Mouse (Mus musculus) CH12F3 (cell line): Measurements from ENCODE around the gene Phf21a.

Experiments
- in situ Hi-C: fragments of 300-500 bp; cut with MboI; formaldehyde crosslinking; loops from 2 replicates; pipeline ENCODE4 v1.14.3; 2020; ENCODE audit warnings: low sequenced_read_pairs

Phf21a gene

DNA sequence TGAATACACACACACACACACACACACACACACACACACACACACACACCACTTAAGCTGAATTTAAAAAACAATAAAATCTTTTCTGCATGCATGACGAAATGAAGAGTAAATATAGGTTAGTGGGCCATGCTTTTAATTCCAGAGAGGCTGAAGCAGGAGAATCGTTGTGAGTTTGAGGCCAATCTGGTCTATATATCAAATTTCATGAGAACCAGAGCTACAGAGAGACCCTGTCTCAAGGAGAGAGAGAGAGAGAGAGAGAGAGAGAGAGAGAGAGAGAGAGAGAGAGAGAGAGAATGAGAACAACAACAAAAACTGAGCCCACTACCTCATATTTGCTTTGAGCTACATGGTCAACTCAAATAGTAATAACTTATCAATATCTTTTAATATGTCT lies at the start of gene Phf21a:
Gene Phf21a (plus strand): TSS at position 301 of the 400 bp plus-strand sequence.
- in situ Hi-C loops: no loop called here

DNA sequence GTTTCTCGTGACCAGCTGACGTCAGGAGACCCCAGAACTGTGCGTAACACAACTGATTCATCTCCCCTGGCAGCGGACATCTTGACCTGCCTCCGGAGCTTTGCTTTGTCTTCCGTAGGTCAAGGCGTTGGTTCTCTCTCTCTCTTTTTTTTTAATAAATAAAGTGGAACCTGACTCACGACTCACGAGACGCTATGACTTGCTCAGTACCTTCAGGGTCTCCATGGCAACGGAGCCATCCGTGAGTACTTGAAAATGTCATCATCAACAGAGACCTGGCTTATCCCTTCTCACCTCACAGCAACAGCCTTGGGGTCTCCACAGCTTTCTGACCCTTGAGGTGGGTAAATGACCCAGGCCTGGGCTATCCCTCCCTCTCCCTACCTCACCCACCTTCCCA lies 49.6 kb upstream of the Phf21a start:
- in situ Hi-C loops: no loop called here

DNA sequence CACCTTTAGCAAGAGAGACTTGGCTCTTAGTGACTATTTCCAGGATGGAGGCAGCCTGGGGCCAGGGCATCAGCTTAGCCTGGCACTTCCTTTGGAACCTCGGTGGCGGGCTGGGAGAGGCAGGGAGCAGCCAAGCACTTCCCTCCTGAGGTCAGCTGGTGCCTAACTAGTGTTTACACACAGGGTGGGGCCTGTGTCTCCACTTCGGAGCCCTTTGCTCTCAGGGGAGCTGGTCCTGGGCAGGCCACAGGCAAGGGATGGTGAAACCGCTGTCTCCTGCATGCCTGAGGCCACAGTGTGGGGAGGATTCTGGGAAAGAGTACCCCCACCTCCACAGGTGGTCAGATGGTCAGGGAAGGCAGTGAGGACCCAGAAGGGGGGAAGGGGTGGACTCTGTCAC lies 45.3 kb upstream of the Phf21a start:
- in situ Hi-C loops: no loop called here

DNA sequence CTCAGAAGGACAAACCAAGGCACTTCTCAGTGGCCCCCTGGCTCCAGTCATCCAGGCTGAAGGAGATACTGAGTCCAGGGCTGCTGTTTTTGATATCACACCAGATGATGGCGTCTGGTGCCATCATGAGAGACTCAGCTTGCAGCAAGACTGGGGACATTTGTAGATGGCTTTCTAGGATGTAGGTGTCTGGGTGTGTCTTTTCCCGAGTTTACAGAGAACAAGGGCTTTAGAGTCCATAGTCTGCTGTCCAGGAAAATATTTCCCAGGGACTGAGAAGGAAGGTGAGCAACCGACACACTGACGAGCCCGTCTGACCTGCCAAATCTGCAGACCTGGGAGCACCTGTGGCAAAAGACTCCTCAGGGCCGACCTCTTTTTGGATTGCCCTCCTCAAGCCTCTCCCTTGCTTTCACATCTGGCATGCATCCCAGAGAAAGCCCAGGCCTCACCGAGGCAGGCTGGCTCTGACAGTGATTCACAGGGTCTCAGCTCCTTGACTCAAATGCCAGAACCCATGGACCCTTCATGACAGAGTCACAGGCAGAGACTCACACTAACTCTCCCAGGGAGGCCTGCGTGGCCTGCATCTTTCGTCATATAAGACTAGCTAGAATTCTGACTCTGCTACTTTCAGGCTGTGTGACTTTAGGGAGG lies 44.8 kb upstream of the Phf21a start:
- in situ Hi-C loops: no loop called here

DNA sequence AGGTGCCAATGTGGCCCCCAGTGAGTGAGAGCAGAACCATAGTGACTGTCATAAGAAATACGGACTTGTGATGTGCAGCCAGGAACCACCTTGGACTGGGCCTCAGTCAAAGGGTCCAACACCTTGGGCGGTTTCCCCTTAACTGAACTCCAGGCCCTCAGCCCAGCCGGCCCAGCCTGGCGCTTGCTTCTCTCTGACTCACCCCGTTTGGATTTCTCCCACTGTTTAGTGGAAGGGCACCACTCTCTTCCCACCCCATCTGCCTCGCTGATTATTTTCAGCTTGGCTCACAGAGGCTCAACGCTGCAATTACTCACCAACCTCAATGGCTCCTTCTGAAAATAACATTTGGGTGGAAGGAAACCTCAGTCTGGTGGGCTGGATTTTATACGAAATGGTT lies 40.7 kb upstream of the Phf21a start:
- in situ Hi-C loops: loop anchor here (10.0 kb wide), 1 partner anchor 57 kb away; no protein-coding TSS in a partner anchor

DNA sequence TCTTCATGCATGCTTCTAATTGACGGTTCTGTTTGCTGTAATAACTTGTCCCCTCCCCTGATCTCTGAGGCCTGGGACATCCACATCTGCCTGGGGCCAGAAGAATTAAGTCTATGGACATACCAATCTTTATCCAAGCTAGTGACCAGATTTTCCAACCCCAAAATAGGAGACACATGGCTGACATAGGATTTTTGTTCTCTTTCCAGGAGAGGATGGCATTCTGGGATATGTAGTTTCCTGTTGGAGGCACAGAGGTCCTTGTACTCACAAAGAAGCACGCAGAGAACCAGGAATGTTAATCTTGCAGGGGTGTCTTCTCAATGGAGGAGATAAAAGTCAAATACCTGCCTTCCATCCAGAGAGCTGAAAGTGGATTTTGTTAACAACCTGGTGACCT lies 40.2 kb upstream of the Phf21a start:
- in situ Hi-C loops: loop anchor here (10.0 kb wide), 1 partner anchor 58 kb away; no protein-coding TSS in a partner anchor

DNA sequence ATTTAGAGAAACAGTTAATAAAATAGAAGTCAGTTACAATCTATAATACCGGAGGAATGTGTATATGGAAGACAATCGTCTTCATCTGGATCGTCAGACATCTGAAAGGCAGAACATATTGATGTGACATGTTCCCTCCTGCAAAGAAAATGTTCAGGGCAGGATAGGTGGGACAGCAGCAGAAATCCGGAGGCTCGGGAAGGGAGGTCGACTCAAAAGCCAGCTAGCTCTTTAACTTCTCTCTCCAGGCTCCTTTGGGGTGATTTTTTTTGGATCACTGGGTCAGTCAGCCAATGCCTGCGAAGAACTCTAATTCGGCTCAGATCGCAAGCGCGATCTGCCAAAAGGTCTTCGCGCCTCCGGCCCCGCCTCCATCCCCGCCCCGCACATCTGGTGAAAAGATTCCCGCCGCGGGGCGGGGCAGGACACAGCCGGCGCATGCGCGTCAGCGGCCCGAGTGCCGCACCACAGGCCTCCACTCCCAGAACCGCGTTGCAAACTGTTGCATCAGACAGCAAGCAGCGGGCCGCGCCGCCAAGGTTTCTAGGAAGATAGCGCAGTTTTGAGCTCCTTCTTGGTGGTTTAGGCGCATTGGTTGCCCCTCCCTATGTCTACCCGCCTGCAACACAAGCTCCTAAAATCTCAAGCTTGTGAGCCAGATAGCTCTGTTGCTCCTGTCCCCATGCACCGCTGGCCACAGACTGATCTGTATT lies 37.7 kb upstream of the Phf21a start:
- in situ Hi-C loops: loop anchor here (10.0 kb wide), 1 partner anchor 60 kb away; no protein-coding TSS in a partner anchor

DNA sequence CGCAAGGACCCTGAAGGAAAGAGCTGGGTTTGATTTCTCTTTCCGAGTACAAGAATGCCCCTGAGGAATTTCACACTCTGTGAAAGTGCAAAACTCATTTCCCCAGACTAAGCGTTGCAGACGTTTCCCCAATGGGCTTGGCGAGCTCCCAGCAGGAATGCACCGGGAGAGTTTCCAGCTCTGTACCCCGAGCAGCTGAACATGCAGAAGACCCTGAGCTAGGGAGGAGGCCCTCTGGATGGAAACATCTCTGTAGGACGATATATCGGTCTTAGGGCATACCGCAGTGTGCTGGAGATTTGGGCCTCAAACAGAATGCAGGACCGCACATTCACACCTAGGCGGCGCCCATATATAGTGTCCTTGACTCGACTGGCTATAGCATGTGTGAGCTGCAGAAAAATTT lies 37.1 kb upstream of the Phf21a start:
- in situ Hi-C loops: loop anchor here (10.0 kb wide), 1 partner anchor 61 kb away; no protein-coding TSS in a partner anchor

DNA sequence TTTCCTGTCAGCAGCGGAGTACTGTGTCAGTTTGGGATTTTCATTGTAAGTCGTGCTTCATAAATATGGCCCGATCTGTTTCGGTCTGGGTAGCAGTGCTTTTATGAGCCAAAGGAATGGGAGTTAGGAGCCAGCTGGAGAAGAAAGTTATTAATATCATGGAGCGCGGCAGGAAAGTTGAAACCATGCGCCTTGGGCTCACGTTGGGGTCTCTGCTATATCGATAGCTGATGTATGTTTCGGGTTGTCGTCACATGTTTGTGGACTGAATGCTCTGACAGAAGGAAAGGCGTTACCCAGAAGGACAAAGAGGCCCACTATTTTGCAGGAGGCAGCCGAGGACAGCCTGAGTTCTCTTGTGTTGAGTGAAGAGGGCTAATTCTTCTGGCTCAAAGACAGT lies 36.2 kb upstream of the Phf21a start:
- in situ Hi-C loops: loop anchor here (10.0 kb wide), 1 partner anchor 62 kb away; no protein-coding TSS in a partner anchor

DNA sequence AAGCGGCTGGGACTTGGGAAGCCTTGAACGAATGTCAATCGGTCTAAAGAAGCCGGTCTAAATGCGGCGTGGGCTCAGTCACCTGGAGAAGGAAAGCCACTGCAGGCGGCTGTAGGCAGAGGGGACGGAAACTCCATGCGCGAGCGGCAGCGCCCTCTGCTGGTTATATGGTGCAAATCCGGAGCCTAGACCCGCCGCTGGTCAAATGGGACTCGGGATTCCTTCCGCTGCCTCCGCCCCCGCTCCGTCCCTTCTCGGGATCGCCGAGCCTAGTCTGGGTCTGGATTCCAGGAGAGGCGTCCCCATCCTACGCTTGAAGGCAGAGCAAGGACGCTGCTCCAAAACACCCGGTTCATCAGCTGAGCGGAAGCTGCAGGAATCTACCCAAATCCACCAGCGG lies 34.4 kb upstream of the Phf21a start:
- in situ Hi-C loops: loop anchor here (10.0 kb wide), 1 partner anchor 64 kb away; no protein-coding TSS in a partner anchor

DNA sequence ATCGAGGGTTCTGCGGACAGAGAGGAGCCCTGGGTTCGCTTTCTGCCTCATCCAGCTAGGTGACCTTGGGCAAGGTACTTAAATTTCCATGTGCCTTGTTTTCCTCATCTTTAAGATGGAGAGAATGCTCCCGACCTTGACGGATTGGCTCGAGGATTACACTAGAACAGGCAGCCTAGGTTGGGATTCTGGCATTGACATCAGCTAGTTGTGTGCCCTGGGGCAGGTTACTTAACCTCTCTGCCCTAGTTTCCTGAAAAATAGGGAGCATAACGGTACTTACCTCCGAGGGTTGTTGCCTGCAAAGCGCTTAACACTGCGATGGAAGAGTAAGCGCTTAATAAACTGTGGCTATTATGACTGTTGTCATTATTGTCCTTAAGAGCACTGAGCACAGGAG lies 34.0 kb upstream of the Phf21a start:
- in situ Hi-C loops: loop anchor here (10.0 kb wide), 1 partner anchor 64 kb away; no protein-coding TSS in a partner anchor

DNA sequence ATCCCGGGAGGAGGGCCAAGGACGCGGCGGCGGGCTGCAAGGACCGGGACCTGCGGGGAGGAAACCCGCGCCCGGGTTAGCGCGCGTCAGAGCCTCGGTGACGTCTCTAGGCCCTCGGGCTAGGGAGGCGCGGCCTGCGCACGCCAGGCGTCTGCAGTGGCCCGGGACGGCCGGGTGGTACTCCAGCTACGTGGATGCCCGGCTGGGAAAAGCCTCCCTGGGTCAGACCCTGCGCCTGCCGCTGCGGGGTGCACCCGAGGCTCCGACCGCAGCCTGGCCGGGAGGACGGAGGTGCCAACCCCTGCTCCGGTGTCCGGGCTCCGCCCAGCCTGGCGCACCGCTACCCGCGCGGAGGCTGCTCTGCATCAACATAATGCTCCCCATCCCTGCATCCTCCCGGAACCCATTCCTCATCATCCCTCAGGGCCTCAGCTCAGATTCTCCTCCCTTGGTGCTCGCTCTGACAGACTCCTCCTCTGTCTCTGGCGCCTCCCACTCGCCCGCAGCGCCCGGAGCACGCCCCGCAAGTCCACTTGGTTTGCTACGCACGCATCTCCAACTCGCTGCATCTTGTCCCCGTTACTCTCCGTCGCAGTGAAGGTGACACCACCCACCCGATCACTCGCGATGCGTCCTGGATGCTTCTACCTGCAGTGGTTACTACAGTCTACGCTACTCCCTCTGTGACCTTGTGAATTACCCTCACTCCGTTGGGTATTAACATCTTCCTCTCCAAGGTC lies 33.3 kb upstream of the Phf21a start:
- in situ Hi-C loops: loop anchor here (10.0 kb wide), 1 partner anchor 65 kb away; no protein-coding TSS in a partner anchor

DNA sequence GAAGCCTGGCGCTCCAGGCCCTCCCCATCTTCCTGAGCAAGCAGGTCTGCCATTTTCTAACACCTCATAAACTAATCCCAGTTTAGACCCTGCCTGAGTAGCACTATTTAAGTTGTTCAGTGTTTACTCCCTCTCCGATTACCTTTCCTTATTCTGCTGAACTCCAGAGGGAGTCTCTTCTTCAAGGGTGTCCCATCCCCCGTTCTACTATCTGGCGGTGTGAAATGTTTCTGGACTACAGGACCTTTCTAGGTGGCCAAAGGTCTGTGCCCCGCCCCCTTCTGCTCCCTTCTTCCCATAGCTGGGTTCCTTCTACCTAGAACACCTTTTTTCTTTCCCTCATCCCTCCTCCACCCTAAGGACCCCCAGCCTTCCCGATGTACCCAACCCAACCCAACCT lies 32.6 kb upstream of the Phf21a start:
- in situ Hi-C loops: no loop called here

DNA sequence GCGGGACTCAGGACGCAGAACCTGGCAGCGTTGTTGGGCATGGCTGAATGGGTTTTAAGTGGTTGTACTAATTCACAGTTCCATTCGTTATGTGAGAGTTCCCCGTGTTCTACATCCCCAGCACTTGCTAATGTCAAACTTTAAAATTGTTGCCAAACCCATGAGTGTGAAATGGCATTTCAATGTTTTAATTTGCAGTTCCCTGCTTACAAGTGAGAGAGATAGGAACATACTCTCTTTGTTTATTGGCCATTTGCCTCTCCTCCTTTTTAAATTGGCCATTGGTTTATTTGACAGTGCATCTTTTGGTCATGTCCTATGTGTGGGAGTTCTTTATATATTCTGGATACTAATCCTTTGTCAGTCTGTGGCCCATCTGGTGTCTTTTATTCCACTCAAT lies 31.6 kb upstream of the Phf21a start:
- in situ Hi-C loops: no loop called here

DNA sequence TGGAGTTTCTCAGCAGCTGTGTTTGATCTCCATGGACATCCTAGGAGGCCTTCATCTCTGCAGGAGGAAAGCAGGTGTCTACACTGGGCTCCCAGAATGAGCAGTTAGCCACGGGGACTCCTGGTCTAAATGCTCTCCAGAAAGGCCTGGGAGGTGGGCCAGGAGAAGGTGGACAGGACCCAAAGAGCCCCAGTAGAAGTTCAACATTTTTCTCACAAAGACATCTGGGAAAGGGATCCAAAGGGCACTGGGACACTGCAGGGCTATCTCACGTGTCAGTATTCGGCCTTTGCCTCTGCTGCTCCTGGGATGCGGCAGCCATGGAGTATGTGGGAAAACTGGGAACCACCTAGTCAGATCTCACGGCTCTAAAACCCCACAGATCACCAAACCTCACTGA lies 29.8 kb upstream of the Phf21a start:
- in situ Hi-C loops: no loop called here

DNA sequence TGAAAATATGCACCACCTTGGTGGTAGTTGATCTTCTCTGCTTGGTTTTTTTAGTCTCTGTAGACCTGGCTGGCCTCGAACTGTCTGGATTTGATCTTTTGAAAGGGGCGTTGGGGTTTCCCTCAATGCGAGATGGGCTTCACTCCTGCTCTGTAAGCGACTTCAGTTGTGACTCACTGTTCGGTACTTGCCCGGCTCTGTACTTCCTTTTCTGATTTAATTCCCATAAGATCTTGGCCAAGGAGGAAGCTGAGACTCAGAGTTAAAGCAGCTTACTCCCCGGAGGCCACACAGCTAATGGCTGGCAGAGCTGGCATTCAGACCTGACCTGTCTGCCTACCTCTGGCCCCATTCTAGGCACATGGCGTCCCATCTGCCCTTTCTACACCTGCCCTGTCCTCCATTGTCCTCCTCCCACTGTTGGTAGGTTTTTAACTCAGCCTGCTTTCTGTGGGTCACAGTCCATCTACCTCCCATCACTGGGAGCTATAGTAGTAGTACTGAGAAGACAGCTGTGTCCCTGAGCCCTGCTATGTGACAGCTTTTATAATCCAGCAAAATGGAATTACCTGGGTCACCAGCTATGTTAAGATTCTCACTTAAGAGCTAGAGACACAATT lies 27.5 kb upstream of the Phf21a start:
- in situ Hi-C loops: no loop called here

DNA sequence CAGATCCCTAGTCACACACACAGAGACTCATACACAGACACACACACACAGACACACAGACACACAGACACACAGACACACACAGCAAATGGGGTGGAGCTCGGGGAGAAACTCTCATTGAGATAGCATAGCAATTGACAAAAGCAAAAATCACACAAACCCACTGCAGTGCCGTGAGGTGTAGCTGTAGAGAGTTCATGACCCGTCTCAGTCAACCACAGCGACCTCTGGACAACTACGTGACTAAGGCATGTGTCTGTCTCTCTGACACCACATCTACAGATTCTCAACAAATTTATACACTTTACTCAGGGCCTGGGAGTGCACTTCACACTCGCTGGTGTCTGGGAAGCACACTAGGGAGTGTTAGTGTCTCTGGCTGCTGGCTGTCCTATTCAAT lies 27.0 kb upstream of the Phf21a start:
- in situ Hi-C loops: no loop called here

DNA sequence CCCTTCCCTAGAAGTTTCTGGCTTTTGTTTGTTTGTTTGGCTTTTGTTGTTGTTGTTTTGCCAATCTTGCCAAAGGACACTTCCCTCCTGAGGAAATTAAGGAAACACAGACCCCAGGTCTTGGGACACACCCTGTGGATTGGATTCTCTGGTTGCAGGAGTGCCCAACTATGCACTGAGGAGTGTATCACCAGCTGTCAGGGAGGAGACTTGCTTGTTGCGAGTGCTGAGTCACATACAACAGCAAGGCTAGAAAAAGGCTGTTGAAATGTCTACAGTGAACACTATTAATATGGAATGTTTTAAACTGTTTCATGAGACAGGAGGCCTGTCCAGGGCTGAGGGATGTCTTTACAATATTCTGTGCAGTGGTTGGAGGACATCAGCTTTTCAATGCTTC lies 26.0 kb upstream of the Phf21a start:
- in situ Hi-C loops: no loop called here

DNA sequence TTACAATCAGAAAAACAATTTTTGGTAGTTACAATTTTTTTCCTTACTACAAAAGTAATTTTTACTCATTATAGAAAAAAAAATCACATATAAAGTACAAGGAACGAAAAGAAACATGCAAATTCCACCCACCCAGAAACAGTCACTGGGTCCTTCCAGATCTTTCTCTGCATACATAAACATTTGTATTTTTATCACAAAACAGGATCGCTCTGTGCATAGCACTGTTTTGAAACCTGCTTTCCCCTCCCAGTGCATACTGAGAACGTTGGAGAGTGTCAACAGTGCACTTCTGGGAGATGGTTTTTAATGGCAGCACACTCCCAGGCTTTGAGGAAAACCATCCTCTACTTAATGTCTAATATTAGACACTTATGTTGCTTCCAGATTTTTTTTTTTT lies 25.3 kb upstream of the Phf21a start:
- in situ Hi-C loops: no loop called here

DNA sequence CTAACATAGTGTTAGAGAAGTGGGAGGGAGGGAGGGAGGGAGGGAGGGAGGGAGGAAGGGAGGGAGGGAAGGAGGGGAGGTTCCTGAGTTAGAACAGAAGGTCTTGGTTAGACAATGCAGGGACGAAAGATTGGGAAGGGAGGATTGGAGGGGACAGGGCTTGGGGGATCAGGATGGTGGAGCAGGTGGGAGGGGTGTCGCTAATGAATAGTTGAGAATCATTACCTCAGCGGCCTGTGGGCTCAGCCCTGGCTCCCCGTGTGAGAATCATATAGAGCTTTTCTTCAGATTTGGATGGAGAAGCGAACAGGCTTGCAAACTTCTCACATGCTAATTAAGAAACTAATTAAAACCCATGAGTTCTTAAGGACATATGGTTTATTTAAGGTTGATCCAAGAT lies 23.3 kb upstream of the Phf21a start:
- in situ Hi-C loops: no loop called here

DNA sequence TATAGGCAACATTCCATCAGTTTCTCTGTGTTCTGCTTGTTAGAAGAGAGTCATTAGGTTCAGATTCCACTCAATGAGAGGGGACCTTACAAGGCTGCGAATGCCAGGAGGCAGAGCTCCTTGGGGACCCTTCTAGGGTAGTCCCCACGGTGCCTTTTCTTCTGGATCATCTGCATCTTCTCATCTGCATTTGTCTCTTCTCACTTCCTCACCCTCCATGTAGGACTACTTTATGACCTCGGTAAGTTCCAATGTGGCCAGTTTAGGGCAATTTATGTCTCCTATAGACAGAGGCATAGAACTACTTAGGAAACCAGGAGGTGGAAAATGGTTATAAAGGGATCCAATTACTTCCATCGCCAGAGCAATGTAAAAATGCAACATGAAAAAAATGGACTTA lies 21.8 kb upstream of the Phf21a start:
- in situ Hi-C loops: no loop called here
